Mouse (Mus musculus): ENCODE data around the gene Gm5269.
A peak's percentile ranks its signal among the peaks of the same experiment; 100 is the strongest.

Gene Gm5269

DNA sequence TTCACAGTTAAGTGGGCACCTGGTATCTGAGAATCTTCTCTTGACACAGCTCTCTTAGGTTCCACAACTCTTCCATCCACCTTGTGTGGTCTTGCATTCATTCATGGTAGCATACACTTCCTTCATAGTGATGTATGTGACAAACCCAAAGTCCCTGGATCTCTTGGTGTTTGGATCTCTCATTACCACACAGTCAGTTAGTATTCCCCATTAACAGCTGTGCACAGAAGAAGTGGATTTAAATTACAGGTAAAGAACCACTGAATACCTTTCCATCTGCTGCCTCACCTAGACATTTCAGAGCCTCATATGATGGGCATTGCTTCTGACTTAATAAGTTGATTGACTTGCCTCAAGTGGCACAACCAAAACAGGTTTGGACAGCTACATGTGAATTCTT is at the start of gene Gm5269:
Gene Gm5269, minus strand, starts transcription at position 101 of the 400 bp plus-strand sequence.
- no peak for DNase-seq (ENCODE audit: low spot score in 2 of 2)

DNA sequence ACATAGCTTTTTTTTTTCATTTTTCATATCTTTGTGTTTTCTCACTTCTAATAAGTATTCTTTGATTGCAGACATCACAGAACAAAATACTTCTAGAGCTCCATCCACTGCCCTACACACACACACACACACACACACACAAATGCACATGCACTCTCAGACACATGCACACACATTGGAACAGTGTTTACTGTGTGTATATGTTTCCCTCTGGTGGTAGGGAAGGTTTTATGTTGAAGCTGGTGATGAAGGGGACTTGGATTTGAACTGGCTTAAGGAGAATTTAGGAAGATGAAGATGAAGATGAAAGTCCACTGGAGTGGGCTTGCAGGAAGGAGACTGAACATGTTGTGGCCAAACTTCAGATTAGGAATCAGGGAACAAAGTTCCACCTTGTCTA is 41.1 kb upstream of the Gm5269 start:
- DNase-seq (ENCODE audit: low spot score in 2 of 2): no peak

DNA sequence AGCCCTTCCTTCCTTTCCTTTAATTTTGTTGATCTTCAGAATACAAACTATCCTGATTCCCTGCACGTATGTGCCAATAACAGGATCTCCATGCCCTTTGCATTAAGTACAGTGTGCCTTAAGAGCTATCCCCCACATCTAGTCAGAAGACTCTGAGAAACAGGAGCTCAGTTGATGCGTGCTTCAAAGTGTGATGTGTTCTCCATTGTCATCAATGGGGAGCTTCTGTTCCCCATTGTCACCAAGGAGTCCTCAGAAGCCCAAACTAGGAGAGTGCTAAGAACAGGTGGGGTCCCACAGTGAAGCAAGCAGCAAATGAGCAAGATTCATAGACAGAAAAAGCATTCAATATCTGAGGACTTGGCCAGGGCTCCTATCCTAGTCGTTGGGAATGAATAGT is 36.8 kb upstream of the Gm5269 start:
- no peak for DNase-seq (ENCODE audit: low spot score in 2 of 2)

DNA sequence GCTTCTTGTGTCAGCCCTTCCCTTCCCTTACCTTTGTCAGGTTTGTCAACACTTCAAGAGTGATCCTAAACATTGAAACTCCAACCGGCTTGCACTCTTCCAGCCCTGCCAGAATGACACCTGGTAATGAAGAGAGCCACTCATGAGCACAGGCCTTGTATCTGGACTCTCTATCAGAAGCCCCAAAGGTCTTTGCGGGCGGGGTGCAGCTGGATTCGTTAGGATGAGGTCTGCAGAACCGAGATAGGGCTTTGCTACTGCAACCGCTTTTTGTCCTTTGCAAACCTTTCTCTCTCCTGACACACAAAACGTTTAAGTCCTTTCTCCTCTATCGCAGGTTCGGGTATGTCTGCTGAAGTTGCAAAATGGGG is 36.3 kb upstream of the Gm5269 start, which contains the start of gene Slc40a1:
Gene Slc40a1, minus strand, starts transcription at position 131 of the 371 bp plus-strand sequence.
- DNase-seq (ENCODE audit: low spot score in 2 of 2): peak; percentile 50 to 69

DNA sequence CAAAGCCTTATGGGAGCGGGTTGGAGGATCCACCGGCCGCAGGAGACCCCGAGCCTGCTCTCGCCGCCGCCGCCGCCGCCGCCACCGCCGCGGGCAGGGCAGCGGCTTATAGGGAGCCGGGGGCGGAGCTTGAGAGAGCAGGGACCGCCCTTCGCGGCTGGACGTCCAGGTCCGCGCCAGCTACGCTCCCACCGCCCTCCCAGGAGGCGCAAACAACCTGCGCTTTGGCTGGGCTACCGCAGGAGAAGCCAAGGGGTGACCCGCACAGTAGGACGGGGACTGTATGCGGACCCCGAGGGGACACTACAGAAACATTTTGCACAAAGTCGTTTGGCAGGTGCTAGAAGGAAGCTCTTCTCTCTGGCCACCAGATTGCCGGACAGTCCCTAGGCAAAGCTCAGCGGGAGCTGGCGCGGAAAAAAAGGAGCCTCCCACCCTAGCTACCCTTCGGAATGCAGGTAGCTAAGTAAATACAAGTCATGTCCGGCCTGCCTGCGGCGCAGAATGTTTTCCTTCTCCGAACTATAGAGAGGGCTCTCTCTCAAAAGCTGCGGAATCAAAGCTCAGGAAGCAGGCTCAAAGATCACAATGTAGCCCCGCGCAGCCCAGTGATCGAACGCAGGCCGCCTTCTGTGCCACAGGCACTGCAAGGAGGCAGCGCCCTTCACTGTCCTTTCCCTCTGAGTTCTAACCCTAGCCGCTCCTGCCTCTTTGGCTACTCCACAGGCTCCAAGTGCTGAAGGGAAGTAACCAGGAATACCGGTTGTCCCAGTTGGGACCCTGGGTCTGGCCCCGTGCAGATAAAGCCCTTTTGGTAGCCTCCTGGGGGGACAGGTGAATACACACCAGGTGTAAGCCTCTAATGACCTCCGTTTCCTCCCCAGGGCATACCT is 35.7 kb upstream of the Gm5269 start:
- DNase-seq (ENCODE audit: low spot score in 2 of 2): peak; percentile 58 to 63

DNA sequence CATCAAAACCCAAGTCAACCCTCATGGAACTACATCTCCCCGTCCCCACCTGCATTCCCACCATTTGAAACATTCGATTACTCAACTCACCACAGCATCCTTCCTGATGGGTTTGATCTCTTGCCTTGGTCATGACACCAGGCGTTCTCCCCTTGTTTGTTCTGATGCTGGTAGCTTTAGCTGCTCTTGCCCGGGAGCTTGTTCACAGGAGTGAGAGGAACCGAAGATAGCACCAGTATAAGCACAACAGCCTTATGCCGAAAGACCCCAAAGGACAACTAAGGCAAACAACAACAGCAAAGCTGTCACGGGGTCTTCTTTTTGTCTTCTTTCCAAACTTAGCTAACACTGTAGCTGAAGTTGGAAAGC is 35.0 kb upstream of the Gm5269 start:
- DNase-seq (ENCODE audit: low spot score in 2 of 2): no peak

DNA sequence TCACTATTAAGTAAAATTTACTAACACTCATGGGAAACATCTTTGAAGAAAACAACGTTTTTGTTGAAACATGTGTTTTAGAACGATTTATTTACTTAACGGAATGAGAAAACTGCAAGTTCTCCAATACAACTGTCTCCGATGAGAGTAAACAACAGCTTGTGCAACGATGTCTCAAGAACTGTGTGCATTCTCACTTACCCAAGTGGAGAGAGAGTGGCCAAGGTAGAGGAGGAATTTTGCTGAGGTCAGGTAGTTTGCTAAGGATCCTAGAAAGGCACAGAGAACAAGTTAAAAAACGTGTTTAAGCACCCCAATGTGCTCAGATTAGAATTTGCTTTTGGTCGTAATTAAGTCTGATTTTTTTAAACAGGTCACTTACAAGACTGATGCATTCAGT is 34.4 kb upstream of the Gm5269 start:
- no peak for DNase-seq (ENCODE audit: low spot score in 2 of 2)

DNA sequence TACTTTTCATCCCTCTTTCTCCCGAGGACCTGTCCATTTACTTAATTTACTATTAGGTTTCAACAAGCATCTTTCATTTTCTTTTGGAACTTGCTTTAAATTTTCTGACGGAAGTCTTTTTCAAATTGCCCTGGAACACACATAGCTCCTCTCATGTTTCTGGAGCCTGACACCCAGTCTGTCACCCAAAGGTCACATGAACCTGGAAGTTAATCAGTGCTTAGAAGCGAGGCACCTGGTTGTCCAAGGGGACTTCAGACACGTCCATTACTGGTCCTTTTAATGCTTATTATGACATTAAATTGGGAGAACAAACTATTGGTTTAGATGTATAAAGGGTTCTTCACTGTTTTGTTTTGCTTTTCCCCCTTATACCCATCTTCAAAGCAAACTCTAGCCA is 33.2 kb upstream of the Gm5269 start:
- no peak for DNase-seq (ENCODE audit: low spot score in 2 of 2)

DNA sequence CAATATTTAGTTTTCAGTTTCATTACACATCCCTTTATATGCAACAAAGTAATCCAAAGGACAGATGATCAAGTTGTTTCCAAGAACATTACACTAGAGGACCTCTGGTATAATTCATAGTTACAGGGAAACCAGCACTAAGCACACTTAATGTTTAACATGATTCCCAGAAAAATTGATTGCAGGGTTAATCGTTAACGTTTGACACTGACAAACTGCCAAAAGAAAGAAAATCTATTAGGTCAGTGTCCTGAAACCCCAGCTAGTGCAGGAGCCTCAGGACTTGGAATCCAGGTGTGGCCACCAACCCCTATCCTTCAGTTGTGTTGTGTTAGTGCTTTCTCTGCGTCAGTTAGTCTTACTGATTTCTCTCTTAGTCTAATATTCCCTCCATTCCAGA is 30.6 kb upstream of the Gm5269 start:
- DNase-seq (ENCODE audit: low spot score in 2 of 2): no peak

DNA sequence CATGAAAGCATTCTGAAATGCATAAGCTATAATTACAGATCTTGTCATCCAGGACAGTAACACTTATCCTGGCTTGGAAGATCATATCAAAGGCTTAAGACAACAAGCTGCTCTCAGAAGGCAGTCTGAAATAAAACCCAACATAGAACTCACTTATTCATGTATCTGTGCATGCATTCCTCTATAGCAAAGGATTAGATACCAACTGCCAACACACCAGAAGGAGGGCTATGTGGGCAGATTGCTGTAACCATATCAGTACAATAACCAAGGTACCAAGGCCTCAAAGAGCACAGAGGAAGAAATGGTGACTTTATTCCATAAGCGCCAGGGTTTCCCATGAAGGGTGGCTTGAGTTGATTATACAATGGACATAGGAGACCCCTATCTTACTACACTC is 29.7 kb upstream of the Gm5269 start:
- no peak for DNase-seq (ENCODE audit: low spot score in 2 of 2)

DNA sequence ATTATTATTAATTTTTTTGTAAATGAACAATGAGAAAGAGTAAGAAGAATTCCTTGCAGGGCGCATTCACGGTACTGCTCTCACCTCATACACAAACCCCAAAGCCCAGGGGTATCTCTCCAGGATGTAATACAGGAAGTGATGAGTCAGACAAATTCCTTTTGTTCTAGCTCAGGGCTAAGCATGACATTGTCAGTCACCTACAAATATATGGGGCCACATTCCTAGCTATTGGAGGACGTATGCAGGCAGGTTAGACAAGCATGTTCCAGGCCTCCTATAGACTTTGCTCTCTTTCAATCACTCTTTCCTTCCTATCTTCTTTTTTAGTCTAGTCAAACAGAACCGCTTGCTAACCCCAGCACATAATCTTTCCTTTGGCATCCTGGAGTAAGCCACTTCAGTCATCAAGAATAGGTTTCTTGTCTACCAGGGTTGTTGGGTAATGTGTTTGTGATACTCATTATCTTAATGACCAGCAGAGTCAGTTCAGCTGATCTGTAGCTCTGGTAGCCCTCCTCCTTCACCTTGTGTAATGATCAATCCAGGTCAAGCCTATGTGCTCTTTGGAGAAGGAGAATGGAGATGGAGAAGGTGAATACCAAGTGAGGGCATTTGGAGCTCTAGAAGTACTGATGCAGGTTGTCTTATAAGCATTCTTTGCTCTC is 27.2 kb upstream of the Gm5269 start:
- no peak for DNase-seq (ENCODE audit: low spot score in 2 of 2)

DNA sequence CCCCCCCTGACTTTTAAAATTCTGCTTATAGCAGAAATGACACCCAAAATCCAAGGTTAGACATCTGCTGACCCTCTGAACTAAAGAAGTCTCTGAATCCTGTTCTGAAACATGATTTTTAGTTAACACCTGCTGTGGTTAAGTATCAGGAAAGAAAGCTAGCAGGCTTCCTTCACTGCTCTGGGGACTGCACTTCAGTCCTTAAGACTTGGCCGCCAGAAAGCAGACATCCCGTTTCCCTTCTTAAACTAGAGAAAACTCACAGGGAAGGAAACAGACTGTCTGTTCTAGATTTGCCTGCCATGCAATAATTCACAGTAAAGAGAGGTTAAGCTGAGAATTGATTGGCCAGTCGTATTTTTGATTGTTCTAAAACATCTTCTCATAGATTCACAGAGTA is 26.1 kb upstream of the Gm5269 start:
- DNase-seq (ENCODE audit: low spot score in 2 of 2): no peak

DNA sequence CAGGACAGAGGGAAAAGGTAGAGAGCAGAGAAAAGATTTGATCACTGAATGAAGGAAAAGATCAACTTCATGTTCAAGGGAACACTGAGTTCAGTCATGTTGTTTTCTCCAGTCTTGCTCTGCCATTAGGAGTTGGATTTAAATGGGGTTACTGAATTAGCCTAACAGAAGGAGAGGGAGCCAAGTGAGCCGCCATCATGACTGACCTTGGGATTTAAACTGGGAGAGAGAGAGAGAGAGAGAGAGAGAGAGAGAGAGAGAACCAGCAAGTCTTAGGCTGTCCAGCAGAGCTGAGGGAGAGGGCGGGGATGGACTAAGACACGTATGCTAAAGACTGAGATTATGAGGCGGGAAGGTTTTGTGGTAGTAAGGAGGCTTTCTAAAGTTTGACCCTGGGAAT is 24.2 kb upstream of the Gm5269 start:
- DNase-seq (ENCODE audit: low spot score in 2 of 2): no peak

DNA sequence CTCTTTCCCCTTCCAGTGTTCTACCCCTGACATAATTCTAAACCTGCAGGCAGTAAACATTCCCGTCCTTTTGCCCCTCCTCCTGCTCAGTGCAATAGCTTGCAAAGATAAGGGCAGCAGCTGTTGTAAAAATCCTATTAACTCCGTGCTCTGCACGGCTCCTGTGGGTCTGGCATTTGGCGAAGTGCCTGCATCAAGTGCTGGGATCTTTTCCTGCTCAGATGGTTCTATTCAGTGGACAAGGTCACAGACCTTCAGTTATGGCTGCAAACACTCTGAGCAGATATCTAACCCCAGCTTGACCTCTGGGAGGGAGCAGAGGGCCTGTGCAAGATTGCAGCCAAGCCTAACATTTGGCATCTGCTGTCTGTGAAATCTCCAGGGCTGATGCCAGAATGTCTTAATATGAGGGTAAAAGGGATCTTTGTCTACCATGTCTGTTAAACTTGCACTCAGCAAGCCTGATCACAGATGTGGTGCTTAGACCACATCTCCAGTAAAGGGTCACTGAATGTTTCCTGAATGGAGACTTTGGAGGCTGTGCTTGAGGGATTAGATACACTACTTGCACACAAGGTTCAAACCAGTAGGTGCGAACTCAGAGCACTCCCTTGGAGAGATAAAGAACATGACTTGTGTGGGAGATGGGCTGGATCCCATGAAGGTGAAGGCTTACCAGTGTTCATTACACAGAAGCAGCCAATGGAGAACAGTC is 15.2 kb upstream of the Gm5269 start:
- DNase-seq (ENCODE audit: low spot score in 2 of 2): peak; percentile 14 to 28

DNA sequence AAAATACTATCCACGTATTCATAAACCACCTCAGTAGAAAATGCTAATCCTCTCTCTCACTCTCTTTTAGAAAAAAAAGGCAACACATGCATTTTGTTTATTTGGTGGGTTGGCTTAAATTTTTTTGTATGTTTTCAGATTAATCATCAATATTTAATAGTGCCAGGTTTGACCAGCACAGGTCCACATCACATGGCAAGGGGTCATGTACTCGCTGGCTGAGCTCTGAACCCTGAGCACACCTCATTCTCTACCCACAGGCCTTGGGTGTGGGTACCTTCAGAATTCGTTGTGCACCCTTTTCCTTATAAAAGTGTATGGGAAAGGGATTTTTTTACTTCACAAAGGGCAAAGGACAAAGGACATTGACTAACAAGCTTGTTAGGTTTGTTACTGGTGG is 14.1 kb upstream of the Gm5269 start:
- DNase-seq (ENCODE audit: low spot score in 2 of 2): no peak

DNA sequence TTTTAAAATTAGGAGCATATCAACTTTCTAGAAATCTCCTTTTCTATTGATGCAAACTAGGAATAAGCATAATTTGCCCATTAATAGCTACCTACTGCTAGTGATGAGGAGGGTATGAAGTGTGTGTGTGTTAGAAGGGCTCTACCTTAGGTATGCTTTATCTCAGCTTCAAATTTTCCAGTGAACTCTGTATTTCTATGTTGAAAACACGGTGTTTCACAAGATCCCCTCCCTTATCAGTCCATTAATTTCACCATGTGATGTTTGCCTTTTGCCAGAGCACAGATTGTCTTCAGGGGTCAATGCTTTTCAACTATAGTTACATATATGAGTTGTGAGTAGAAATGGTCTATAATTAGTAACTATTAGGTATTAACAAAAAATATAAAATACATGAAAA is 8.0 kb upstream of the Gm5269 start:
- no peak for DNase-seq (ENCODE audit: low spot score in 2 of 2)

DNA sequence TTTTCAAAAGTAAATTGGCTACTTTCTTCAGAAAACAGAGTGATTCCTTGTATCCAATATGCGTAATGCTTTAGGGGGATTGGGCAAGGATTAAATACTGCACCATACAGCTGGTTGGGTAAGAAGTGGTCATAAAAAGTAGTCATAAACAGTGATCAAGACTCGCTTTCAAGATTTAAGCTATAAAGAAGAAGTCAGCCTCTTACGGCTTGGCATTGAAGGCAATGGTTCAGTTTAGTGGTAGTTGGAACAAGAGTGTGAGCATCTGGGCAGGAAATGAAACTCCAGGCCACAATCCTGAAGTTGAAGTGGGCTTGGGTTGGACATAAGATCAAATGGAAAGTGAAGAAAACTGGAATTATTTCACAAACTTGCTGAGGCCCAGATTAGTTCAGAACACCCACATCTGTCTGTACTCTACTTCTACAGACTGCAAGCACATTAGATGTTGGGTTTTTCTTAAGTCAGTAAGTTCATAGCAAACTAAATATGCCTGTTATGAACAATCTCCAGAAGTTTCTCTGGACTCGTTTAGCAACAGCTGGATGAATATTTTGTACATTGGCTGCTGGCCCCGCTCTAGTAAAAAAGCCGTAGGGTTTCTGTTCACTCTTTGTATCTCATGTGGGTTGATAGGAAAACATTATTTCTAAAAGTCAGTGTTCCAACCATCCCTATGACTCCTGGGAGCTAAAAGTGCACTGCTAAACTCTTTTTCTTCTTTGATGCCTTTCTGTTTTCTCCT is 4.3 kb upstream of the Gm5269 start:
- DNase-seq (ENCODE audit: low spot score in 2 of 2): no peak

DNA sequence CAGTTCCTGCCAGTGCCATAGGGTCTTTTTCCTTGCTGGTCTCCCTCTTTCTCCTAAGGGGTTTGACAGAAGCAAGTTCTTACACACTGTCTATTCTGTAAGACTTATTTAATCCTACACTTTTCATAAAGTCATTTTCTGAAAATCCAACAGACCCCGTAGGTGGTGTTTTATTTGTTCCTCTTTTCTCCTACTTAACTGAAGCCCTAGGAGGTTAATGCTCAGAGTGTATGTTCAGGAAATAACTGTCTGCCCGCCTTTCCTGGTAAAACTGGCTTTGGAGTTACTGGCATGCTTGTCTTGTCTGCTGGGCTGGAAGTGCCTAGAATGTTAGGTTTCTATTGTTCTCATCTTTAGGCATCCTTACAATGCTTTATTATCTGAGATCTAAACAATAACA is 1.9 kb upstream of the Gm5269 start:
- no peak for DNase-seq (ENCODE audit: low spot score in 2 of 2)

DNA sequence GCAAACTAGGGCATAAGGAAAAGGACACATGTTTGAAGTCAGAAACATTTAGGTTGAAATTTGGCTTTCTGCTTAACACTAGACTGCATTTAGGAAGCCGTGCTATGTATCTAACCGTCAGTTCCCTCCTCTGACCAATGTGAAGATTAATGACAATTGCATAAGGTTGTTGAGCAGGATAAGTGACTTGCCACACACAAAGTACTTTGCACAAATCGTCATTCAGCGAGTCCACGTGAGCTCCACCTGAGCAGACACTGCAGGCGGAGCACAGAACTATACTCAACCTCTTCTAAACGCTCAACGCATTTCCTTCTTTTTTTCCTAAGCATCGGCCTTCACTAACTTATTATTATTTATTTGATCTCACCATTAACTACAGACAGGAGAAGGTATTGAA is 3.3 kb downstream of the Gm5269 start:
- DNase-seq (ENCODE audit: low spot score in 2 of 2): no peak

DNA sequence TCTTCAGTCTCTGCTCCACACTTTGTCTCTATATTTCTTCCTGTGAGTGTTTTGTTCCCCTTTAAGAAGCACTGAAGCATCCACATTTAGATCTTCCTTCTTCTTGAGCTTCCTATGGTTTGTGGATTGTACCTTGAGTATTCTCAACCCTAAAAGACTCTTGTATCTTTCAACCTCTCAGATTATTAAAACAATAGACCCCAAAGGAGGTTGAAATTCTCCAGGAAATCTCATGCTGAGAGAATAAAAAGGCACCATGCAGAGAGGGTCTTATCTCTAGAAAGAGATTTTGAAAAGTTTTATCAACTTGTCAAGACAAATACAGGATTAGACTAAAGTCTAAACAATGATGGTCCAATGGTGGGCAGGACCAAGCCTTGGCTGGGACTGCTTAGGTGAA is 6.7 kb downstream of the Gm5269 start:
- DNase-seq (ENCODE audit: low spot score in 2 of 2): no peak

DNA sequence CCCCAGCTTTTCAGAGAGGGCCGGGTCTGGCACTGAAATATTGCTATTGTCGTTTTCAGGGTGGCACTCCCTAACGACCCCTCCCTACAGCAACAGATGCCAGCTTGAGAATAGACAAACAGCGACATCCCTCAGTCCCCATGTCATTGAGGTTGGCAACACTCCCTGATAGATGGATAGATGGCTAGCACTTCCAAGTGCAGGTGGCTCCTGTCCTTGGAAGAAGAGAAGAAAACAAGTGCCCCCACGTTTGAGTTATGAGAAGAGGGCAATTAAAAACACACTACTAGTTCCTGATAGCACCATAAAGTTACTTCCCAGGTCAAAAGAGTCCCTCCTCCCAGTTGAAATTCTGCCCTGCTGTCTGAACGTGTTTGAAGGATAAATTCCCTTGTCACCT is 8.0 kb downstream of the Gm5269 start:
- no peak for DNase-seq (ENCODE audit: low spot score in 2 of 2)

DNA sequence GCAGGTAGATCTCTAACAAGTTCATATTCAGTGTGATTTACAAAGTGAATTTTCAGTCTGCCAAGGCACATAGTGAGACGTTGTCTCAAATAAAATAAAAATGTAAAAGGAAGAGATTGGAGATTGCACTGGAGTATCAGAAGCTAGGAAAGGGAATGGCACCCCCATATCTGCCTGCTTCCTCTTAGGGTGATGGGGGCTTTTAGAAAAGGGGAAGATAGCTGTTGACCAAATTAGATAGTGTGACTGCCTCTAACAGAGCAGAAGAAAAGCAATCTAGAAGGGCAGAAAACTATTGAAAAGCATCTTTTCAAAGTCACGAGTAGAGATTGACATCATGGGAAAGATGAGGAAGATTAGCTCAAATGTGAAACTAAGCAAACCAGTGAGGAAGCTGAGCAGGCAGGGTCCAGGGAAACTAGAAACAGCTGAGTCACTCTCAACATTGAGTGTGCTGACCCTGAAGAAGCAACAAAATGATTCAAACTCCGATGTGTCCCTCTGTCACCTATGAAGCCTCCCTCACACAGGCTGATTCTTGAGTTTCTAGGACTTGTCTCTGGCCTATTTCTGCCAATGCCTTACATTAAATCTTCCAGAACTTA is 8.7 kb downstream of the Gm5269 start:
- no peak for DNase-seq (ENCODE audit: low spot score in 2 of 2)
